Mouse (Mus musculus) liver, embryonic 14.5 days (tissue): ENCODE results near the gene Sphk2.

Experiments
- CTCF ChIP-seq: IDR thresholded peaks from 2 replicates; pipeline ENCODE4 v1.5.1; 2016; ENCODE audit warnings: antibody characterized with exemption, low read depth, control low read depth
- EP300 ChIP-seq: IDR thresholded peaks from 2 replicates; pipeline ENCODE4 v1.6.1; 2016; ENCODE audit warnings: antibody characterized with exemption, low read depth

DNA sequence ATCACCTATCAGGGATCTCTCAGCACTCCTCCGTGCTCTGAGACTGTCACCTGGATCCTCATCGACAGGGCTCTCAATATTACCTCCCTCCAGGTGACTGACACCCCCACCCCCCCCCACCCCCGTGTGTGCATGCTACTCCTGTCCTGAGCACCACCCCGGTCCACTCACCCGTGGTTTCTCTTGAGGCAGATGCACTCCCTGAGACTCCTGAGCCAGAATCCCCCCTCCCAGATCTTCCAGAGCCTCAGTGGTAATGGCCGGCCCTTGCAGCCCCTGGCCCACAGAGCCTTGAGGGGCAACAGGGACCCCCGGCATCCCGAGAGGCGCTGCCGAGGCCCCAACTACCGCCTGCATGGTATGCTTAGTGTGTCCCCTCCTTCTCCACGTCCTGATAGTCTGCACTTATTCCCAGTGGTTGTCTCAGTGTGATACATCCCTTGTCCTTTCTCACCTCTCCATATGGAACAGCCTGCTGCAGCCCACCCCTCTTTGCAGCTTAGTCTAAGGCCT, 14.2 kb downstream of the Sphk2 start:
- TF ChIP-seq CTCF (no peak), EP300 (no peak)
